Mouse (Mus musculus) stomach, embryonic 16.5 days (tissue): Measurements from ENCODE around the gene Il21r. TPM values are rescaled to one million over a fixed set of nuclear protein-coding genes. Genes with fewer than 3 reads are reported as not detected.

Source experiments
- ATAC-seq: fragments of 200-750 bp; cut with Nextera tagmentation; 2 replicates; pipeline ENCODE4 v1.8.0; 2017; ENCODE audit warnings: moderate number of reproducible peaks, moderate TSS enrichment; ENCODE audit not compliant: insufficient read depth, low FRiP score
- H3K27ac ChIP-seq: fragments of 300-500 bp; sonication (generic); 2 replicates; pipeline ENCODE4 v1.5.1; 2014; ENCODE audit warnings: low read length
- H3K27me3 ChIP-seq: fragments of 300-500 bp; sonication (generic); 2 replicates; pipeline ENCODE4 v1.6.1; 2014; ENCODE audit warnings: low read length, control low read depth, mixed read lengths; ENCODE audit not compliant: control insufficient read depth, insufficient read depth
- H3K36me3 ChIP-seq: fragments of 300-500 bp; sonication (generic); 2 replicates; pipeline ENCODE4 v1.6.1; 2014; ENCODE audit warnings: low read length; ENCODE audit not compliant: control insufficient read depth, insufficient read depth
- H3K4me1 ChIP-seq: fragments of 300-500 bp; sonication (generic); 2 replicates; pipeline ENCODE4 v1.6.1; 2014; ENCODE audit warnings: low read length, control low read depth, mixed read lengths; ENCODE audit not compliant: control insufficient read depth, insufficient read depth
- H3K4me2 ChIP-seq: fragments of 300-500 bp; sonication (generic); 2 replicates; pipeline ENCODE4 v1.6.1; 2014; ENCODE audit warnings: low read depth, low read length, mixed read lengths
- H3K4me3 ChIP-seq: fragments of 300-500 bp; sonication (generic); replicated peaks from 2 replicates; pipeline ENCODE4 v1.5.1; 2014; ENCODE audit warnings: mild to moderate bottlenecking, low read length
- H3K9ac ChIP-seq: fragments of 300-500 bp; sonication (generic); 2 replicates; pipeline ENCODE4 v1.6.1; 2014; ENCODE audit warnings: low read length
- H3K9me3 ChIP-seq: fragments of 300-500 bp; sonication (generic); replicated peaks from 2 replicates; pipeline ENCODE4 v1.6.1; 2016; ENCODE audit warnings: low read length, control low read depth; ENCODE audit not compliant: control insufficient read depth
- WGBS: fragments of 180-500 bp; shearing (Covaris S2); extraction: QIAGEN DNeasy Blood & Tissue Kit; methylation state at CpG from one replicate; pipeline ENCODE4 v1.1.7; 2014; 5-methylcytosine and 5-hydroxymethylcytosine counted together
- polyA plus RNA-seq: library from polyadenylated mRNA; unstranded; fragments of >200 nt; fragmentation: Nextera tagmentation; extraction: Ambion mirVana; gene quantifications from 2 replicates; pipeline ENCODE4 v1.2.1, GENCODE M21; 2015

Gene Il21r
- polyA plus RNA-seq, 1 experiment from 2014 or later, result 0.70 TPM

GRCm38 (mm10) chr7:125559537-125559936 lies 43.7 kb upstream of the Il21r start:
- ATAC-seq, result no peak
- Histone ChIP-seq H3K4me2 (no peak overlapping the region), H3K36me3 (no peaks in the 10 kb centered on the region), H3K27me3 (no peaks in the 10 kb centered on the region), H3K4me1 (peaks cover 34% of the 10 kb centered on the region), H3K9me3 (no peaks in the 10 kb centered on the region), H3K27ac (peak overlapping the region; percentile 61; the same call in 1 of the 2 replicates), H3K4me3 (no peak overlapping the region), H3K9ac (no peak overlapping the region; the same call in 1 of the 2 replicates)
- 81% methylated on average over 10 of the region's 10 CpGs for WGBS

- Histone ChIP-seq H3K27ac (peak overlapping the region; percentile 0; the same call in 1 of the 2 replicates), H3K4me3 (no peak overlapping the region), H3K27me3 (no peaks in the 10 kb centered on the region), H3K4me1 (peaks cover 34% of the 10 kb centered on the region), H3K4me2 (no peak overlapping the region), H3K9me3 (no peaks in the 10 kb centered on the region), H3K36me3 (no peaks in the 10 kb centered on the region), H3K9ac (no peak overlapping the region)
- 74% methylated on average over 7 of the region's 7 CpGs for WGBS
- ATAC-seq, result no peak
Observed at GRCm38 (mm10) chr7:125560146-125560785, 43.0 kb upstream of the Il21r start.

- no peaks in the 10 kb centered on the region for H3K27me3 ChIP-seq
- no peaks in the 10 kb centered on the region for H3K9me3 ChIP-seq
- H3K9ac ChIP-seq, result no peak overlapping the region
- ATAC-seq, result peak; percentile 86
- H3K4me3 ChIP-seq, result no peak overlapping the region
- peaks cover 34% of the 10 kb centered on the region for H3K4me1 ChIP-seq
- H3K4me2 ChIP-seq, result no peak overlapping the region
- H3K36me3 ChIP-seq, result no peaks in the 10 kb centered on the region
- peak overlapping the region; percentile 60; the same call in 1 of the 2 replicates for H3K27ac ChIP-seq
- 39% methylated on average over 9 of the region's 9 CpGs for WGBS
Observed at GRCm38 (mm10) chr7:125561085-125561690, 42.0 kb upstream of the Il21r start.

- H3K36me3 ChIP-seq, result no peaks in the 10 kb centered on the region
- WGBS, result 70% methylated on average over 4 of the region's 4 CpGs
- H3K4me2 ChIP-seq, result no peak overlapping the region
- peaks cover 29% of the 10 kb centered on the region for H3K4me1 ChIP-seq
- H3K9me3 ChIP-seq, result no peaks in the 10 kb centered on the region
- H3K9ac ChIP-seq, result no peak overlapping the region
- no peaks in the 10 kb centered on the region for H3K27me3 ChIP-seq
- ATAC-seq, result no peak
- H3K27ac ChIP-seq, result no peak overlapping the region
- H3K4me3 ChIP-seq, result no peak overlapping the region
Observed at GRCm38 (mm10) chr7:125562413-125562812, 40.8 kb upstream of the Il21r start.

GRCm38 (mm10) chr7:125563093-125563492 lies 40.1 kb upstream of the Il21r start:
- H3K27me3 ChIP-seq, result no peaks in the 10 kb centered on the region
- no peak overlapping the region for H3K9ac ChIP-seq
- H3K4me2 ChIP-seq, result no peak overlapping the region
- no peak overlapping the region for H3K4me3 ChIP-seq
- no peaks in the 10 kb centered on the region for H3K9me3 ChIP-seq
- no peaks in the 10 kb centered on the region for H3K36me3 ChIP-seq
- peaks cover 29% of the 10 kb centered on the region for H3K4me1 ChIP-seq
- 84% methylated on average over 3 of the region's 3 CpGs for WGBS
- ATAC-seq, result no peak
- H3K27ac ChIP-seq, result no peak overlapping the region

- Histone ChIP-seq H3K4me3 (no peak overlapping the region), H3K36me3 (no peaks in the 10 kb centered on the region; the same call in 1 of the 2 replicates), H3K9ac (no peak overlapping the region), H3K27me3 (no peaks in the 10 kb centered on the region), H3K4me1 (peaks cover 24% of the 10 kb centered on the region), H3K27ac (no peak overlapping the region), H3K9me3 (no peaks in the 10 kb centered on the region), H3K4me2 (no peak overlapping the region)
- 75% methylated on average over 11 of the region's 11 CpGs for WGBS
- no peak for ATAC-seq
Observed at GRCm38 (mm10) chr7:125564316-125565024, 38.8 kb upstream of the Il21r start.

GRCm38 (mm10) chr7:125565516-125566285 lies 37.5 kb upstream of the Il21r start:
- Histone ChIP-seq H3K9ac (no peak overlapping the region), H3K4me1 (peaks cover 14% of the 10 kb centered on the region), H3K4me2 (no peak overlapping the region), H3K9me3 (no peaks in the 10 kb centered on the region), H3K4me3 (no peak overlapping the region), H3K27me3 (no peaks in the 10 kb centered on the region), H3K36me3 (peaks cover 9% of the 10 kb centered on the region; the same call in 1 of the 2 replicates), H3K27ac (no peak overlapping the region)
- no peak for ATAC-seq
- 55% methylated on average over 12 of the region's 12 CpGs for WGBS

- Histone ChIP-seq H3K9ac (no peak overlapping the region), H3K4me2 (no peak overlapping the region), H3K4me1 (peaks cover 7% of the 10 kb centered on the region), H3K4me3 (no peak overlapping the region), H3K9me3 (no peaks in the 10 kb centered on the region), H3K27ac (no peak overlapping the region), H3K36me3 (peaks cover 9% of the 10 kb centered on the region; the same call in 1 of the 2 replicates), H3K27me3 (no peaks in the 10 kb centered on the region)
- 51% methylated on average over 2 of the region's 2 CpGs for WGBS
- ATAC-seq, result peak; percentile 19; the same call in 1 of the 2 replicates
Observed at GRCm38 (mm10) chr7:125566420-125566819, 36.8 kb upstream of the Il21r start.
